Mouse (Mus musculus): ENCODE measurements around the gene Bloc1s2. TPM values are rescaled to one million over a fixed set of nuclear protein-coding genes. Genes with fewer than 3 reads are reported as not detected.

The Bloc1s2 gene
- polyA plus RNA-seq, 1 experiment = 28.1 TPM

- peak overlapping the region; percentile 70 for H3K4me3 ChIP-seq (ENCODE audit: insufficient read depth, low read depth, low read length)
- TF ChIP-seq POLR2A (IDR thresholded peaks at IDR 0.05; ENCODE audit: low read depth, low read length) = no peak
- WGBS = 20% methylated on average over 22 of the region's 22 CpGs
- DNase-seq = no peak
- peaks cover 32% of the 10 kb centered on the region; the same call in 1 of the 2 replicates for H3K4me1 ChIP-seq (ENCODE audit: control insufficient read depth, insufficient read depth, low read length)
- no peaks in the 10 kb centered on the region; the same call in 1 of the 2 replicates for H3K36me3 ChIP-seq (ENCODE audit: control insufficient read depth, insufficient read depth, low read length)
- no peaks in the 10 kb centered on the region for H3K27me3 ChIP-seq (replicated peaks; ENCODE audit: control insufficient read depth, insufficient read depth, low read length)
- H3K27ac ChIP-seq (ENCODE audit: insufficient read depth, low read depth, low read length) = peak overlapping the region; percentile 61; the same call in 1 of the 2 replicates
Observed at GRCm38 (mm10) chr19:44107661-44108521, 38.4 kb downstream of the Bloc1s2 start.

DNA sequence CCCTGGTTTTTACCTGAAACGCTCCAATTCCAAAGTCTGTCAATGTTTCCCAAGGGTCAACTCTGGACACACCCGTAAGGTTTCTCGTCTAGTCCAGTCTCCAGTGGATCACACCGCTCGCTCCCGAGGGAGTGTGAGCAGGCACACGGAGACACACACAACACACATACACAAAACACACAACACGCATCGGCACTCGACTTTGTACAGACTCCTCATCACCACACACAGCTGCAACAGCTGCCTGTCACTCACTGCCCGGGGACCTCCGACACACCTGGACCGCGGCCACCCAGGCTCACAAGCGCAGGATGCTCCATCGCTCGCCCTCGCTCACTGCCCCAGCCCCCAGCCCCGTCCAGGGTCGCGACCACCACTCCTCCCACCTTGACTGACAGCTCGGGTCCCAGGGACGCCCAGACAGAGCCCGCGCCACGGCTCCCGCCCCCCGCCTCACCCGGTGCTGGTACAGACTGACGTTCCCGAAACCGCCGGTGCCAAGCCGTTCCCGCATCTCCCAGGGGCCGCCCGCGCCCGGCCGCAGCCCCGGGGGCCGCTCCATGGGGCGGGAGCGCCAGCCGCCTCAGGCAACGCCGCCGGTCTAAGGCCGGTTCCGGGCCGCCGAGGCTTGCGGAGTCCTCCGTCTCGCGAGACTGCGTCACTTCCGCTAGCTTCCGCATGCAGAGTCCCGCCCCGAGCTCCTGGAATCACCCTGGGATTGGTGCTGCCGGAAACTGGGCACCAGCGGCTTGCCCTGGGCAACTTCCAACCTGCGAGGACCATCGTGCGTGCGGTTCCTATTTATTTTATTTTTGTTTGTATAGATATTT lies 39.2 kb downstream of the Bloc1s2 start, which contains the start of gene Chuk:
TSS of gene Chuk (minus strand) at position 650 of the 830 bp plus-strand sequence.
- DNase-seq = peak; percentile 98
- H3K27me3 ChIP-seq (replicated peaks; ENCODE audit: control insufficient read depth, insufficient read depth, low read length) = no peaks in the 10 kb centered on the region
- under 1% methylated on average over 67 of the region's 67 CpGs for WGBS
- peaks cover 35% of the 10 kb centered on the region; the same call in 1 of the 2 replicates for H3K4me1 ChIP-seq (ENCODE audit: control insufficient read depth, insufficient read depth, low read length)
- H3K27ac ChIP-seq (ENCODE audit: insufficient read depth, low read depth, low read length) = peak within 1 kb of the TSS; percentile 61
- H3K4me3 ChIP-seq (ENCODE audit: insufficient read depth, low read depth, low read length) = peak within 1 kb of the TSS; percentile 70
- TF ChIP-seq POLR2A (IDR thresholded peaks at IDR 0.05; ENCODE audit: low read depth, low read length) = peak; percentile 48
- TF ChIP-seq CTCF (conservative IDR thresholded peaks at IDR 0.05; ENCODE audit: insufficient read depth, insufficient read length, low read depth, low read length) = no peak
- H3K36me3 ChIP-seq (ENCODE audit: control insufficient read depth, insufficient read depth, low read length) = no peaks in the 10 kb centered on the region; the same call in 1 of the 2 replicates

DNA sequence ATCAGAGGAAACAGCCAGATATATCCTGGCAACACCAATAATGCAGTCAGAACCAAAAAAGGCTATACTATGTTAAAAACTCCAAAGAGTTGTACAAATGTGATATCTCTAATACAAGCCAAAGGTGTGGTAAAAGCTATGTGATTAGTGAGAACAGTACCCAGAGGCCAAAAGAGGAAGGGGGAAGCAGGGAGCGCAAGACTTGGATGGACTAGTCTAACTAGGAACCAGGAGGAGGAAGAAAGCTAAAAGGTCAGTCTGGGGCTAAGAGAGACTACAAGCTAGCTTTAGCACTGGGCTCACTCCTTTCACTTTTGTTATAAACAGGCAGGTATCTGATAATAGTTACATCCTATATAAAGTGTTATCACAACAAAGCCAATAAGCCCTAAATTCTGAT lies 41.9 kb downstream of the Bloc1s2 start:
- TF ChIP-seq CTCF (conservative IDR thresholded peaks at IDR 0.05; ENCODE audit: insufficient read depth, insufficient read length, low read depth, low read length) (no peak), POLR2A (IDR thresholded peaks at IDR 0.05; ENCODE audit: low read depth, low read length) (no peak)
- Histone ChIP-seq H3K27ac (ENCODE audit: insufficient read depth, low read depth, low read length) (no peak overlapping the region), H3K36me3 (ENCODE audit: control insufficient read depth, insufficient read depth, low read length) (peaks cover 2% of the 10 kb centered on the region), H3K4me3 (ENCODE audit: insufficient read depth, low read depth, low read length) (no peak overlapping the region), H3K4me1 (ENCODE audit: control insufficient read depth, insufficient read depth, low read length) (peaks cover 22% of the 10 kb centered on the region; the same call in 1 of the 2 replicates), H3K27me3 (replicated peaks; ENCODE audit: control insufficient read depth, insufficient read depth, low read length) (no peaks in the 10 kb centered on the region)
- WGBS = 59% methylated on average over 1 of the region's 1 CpGs
- DNase-seq = no peak

- no peak for DNase-seq
- H3K4me3 ChIP-seq (ENCODE audit: insufficient read depth, low read depth, low read length) = no peak overlapping the region
- H3K36me3 ChIP-seq (ENCODE audit: control insufficient read depth, insufficient read depth, low read length) = peaks cover 6% of the 10 kb centered on the region
- 64% methylated on average over 3 of the region's 3 CpGs for WGBS
- H3K27ac ChIP-seq (ENCODE audit: insufficient read depth, low read depth, low read length) = no peak overlapping the region
- no peaks in the 10 kb centered on the region for H3K27me3 ChIP-seq (replicated peaks; ENCODE audit: control insufficient read depth, insufficient read depth, low read length)
- H3K4me1 ChIP-seq (ENCODE audit: control insufficient read depth, insufficient read depth, low read length) = peaks cover 16% of the 10 kb centered on the region; the same call in 1 of the 2 replicates
- TF ChIP-seq POLR2A (IDR thresholded peaks at IDR 0.05; ENCODE audit: low read depth, low read length) = no peak
Observed at GRCm38 (mm10) chr19:44103001-44103400, 43.2 kb downstream of the Bloc1s2 start.

- Histone ChIP-seq H3K36me3 (ENCODE audit: control insufficient read depth, insufficient read depth, low read length) (peaks cover 15% of the 10 kb centered on the region), H3K27ac (ENCODE audit: insufficient read depth, low read depth, low read length) (no peak overlapping the region), H3K4me3 (ENCODE audit: insufficient read depth, low read depth, low read length) (no peak overlapping the region), H3K27me3 (replicated peaks; ENCODE audit: control insufficient read depth, insufficient read depth, low read length) (no peaks in the 10 kb centered on the region), H3K4me1 (ENCODE audit: control insufficient read depth, insufficient read depth, low read length) (peaks cover 10% of the 10 kb centered on the region; the same call in 1 of the 2 replicates)
- TF ChIP-seq CTCF (conservative IDR thresholded peaks at IDR 0.05; ENCODE audit: insufficient read depth, insufficient read length, low read depth, low read length) (no peak), POLR2A (IDR thresholded peaks at IDR 0.05; ENCODE audit: low read depth, low read length) (no peak)
- no peak for DNase-seq
Observed at GRCm38 (mm10) chr19:44100840-44101239, 45.4 kb downstream of the Bloc1s2 start.

Other genes with a start within 250 kb of the Bloc1s2 start
- 13.9 and 15.5 TPM in 2 replicates for gene Dnmbp, start 206.3 kb downstream of the Bloc1s2 start, polyA plus RNA-seq (2012; rRNA removed)
- 100 and 103 TPM in 2 replicates for gene Cpn1, start 159.9 kb downstream of the Bloc1s2 start, polyA plus RNA-seq (2012; rRNA removed)
- gene Cyp2c23, start 117.2 kb downstream of the Bloc1s2 start, polyA plus RNA-seq (2012; rRNA removed) = 39.3 and 48.7 TPM in 2 replicates
- 23.4 and 28.3 TPM in 2 replicates for gene Erlin1, start 76.7 kb downstream of the Bloc1s2 start, polyA plus RNA-seq (2012; rRNA removed)
- 28.9 and 34.4 TPM in 2 replicates for gene Chuk, start 39.0 kb downstream of the Bloc1s2 start, polyA plus RNA-seq (2012; rRNA removed)
- gene Cwf19l1, start 10.6 kb downstream of the Bloc1s2 start, polyA plus RNA-seq (2012; rRNA removed) = 7.9 and 9.9 TPM in 2 replicates
- 0.02 TPM in 1 of 2 replicates, not detected in the other for gene Pkd2l1, start 46.0 kb upstream of the Bloc1s2 start, polyA plus RNA-seq (2012; rRNA removed)
- 0.13 and 0.20 TPM in 2 replicates for gene Scd3, start 56.8 kb upstream of the Bloc1s2 start, polyA plus RNA-seq (2012; rRNA removed)
- gene Scd2, start 147.2 kb upstream of the Bloc1s2 start, polyA plus RNA-seq (2012; rRNA removed) = 61.3 and 63.9 TPM in 2 replicates
- 0.23 and 0.26 TPM in 2 replicates for gene Scd4, start 186.6 kb upstream of the Bloc1s2 start, polyA plus RNA-seq (2012; rRNA removed)

All from kidney, adult 2 months (tissue).